Mouse (Mus musculus) kidney, postnatal 4 days (tissue): ENCODE results near the gene A230072I06Rik.

Source experiments
- DNase-seq, 2 experiments: peaks; one replicate each; pipeline ENCODE4 v3.0.0; 2021; ENCODE audit warnings: mixed read lengths in 2 of 2

The A230072I06Rik gene

DNA sequence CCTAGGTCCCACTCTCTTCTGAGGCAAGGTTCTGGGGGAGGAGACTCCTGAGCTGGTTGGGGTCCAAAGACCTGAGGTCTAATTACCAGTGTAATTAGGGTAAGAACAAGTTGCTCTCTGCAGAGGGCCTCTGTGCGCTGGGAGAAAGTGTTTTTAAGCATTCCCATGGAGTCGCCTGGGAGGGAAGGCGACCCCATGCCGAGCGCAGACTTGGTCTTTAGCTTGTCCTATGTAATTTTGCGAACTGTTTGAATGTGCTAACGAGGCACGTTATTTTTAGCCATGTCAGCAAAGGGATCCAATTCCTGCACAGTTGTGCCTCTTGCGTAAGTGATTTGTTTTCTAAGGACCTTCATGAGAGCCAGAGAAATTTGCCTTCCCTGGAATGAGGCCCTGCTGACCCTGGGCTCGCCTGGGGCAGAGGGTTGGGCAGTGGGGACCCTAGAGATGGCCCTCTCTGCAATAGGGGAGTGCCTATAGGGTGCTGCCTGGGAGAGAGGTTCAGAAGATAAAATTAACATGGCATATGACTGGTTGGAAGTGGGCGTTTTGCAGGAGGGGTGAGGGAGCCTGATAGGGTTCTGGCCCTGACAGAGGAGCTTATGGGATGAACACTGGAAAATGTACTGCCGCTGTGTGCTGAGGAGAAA is at the start of gene A230072I06Rik:
Gene A230072I06Rik, plus strand, starts transcription at position 157 of the 650 bp plus-strand sequence.
- no peak for DNase-seq

DNA sequence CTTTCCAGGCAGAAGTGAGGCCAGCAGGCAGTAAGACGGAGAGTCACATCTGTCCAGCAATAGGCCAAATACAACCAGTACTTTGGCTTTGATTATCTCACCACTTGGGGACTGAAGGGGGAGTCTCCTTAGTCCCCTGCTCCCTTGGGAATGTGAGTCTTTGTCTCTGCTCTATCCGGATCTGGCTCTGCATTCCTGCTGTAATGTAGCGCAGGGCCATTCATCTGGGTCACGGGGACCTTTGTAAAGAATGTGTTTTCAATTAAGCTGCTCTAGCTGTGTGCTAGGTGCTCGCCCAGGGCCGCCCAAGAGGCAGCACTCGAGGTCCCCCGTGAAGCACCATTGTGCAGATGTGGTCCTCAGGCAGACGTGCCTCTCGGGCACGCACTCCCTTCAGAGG is 44.6 kb upstream of the A230072I06Rik start:
- DNase-seq, result no peak

GRCm38 (mm10) chr8:12238775-12239174 is 39.8 kb upstream of the A230072I06Rik start:
- no peak for DNase-seq

- DNase-seq, result no peak
Observed at GRCm38 (mm10) chr8:12240143-12240542, 38.5 kb upstream of the A230072I06Rik start.

GRCm38 (mm10) chr8:12243746-12244145 is 34.9 kb upstream of the A230072I06Rik start:
- no peak for DNase-seq

DNA sequence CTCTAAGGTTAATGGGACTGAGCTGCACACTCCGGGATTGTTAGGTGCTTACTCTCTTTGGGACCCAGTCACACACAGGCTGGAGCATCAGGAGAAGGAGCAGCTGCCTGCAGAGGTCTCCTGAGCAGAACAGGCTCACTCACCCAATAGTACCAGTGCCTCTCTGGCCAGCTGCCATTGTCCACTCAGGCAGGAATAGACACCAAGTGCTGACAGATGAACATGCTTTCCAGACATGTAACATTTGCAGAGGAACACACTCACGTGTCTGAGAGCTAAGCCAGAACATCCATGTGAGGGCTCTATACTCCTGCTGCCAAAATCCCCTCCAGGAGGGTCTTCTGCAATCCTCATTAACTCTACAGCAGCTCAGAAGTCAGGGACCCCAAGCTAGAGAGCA is 18.7 kb upstream of the A230072I06Rik start:
- DNase-seq, result no peak

GRCm38 (mm10) chr8:12260476-12261029 is 18.1 kb upstream of the A230072I06Rik start:
- no peak for DNase-seq

DNA sequence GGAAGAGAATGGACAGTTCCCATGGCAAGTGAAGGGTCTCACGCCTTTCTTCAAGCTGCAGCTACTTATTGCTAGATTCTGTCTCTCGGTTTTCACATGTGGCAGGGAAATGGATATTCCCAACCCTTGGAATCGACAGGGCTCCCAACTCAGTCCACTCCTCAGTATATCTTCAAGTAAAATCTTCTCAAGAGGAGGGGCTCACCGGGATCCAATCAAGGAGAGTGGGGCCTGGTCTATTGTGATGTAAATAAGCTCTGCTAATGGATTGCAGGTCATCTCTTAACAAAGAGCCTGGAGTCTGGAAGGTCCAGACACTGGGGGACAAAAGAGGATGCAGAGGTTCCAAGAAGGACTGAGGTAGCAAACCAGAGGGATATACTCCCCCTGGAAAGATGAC is 17.1 kb upstream of the A230072I06Rik start:
- DNase-seq, result no peak

DNA sequence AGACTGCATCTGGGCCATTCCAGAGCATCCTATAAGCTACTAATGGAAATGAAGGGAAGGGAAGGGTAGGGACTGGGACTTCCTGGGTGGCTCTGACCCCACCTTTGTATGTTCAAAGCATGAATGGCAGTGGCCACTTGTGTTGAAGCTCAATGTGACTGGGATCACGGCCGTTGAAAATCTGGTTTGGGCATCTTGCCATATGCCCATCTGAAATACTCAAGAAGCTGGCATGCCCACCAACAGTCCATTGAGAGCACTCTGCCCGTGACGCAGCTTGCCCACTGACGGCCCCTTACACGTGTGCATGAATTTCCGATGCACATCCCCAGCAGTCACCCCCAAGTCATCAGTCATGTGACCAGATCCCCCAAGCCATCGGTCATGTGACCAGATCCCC is 13.6 kb upstream of the A230072I06Rik start:
- DNase-seq, result no peak

GRCm38 (mm10) chr8:12267863-12268262 is 10.8 kb upstream of the A230072I06Rik start:
- DNase-seq, result no peak

DNA sequence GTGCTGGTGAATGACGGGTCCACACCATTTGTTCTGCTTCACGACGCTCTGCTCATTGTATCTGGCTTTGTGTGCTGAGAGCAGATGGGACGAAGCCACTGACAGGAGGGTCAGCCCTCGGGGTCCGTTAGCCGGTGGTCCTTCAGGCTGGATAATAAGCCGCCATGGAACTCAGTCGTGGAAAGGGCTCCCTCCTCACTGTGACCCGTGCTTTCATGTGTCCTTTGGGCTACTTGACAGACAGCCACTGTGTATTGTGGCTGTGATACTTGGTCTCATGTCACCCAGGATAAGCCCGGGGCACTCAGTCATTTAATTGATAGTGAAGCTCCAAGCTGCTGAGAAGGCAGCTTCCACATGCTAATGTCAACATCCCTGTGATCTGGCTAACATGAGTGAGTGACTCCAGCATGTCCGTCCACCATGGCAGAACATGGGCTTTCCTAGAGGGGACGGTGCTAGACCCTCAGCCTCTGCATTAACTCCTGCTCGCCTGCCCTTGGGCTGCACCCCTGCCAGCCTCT is 10.3 kb upstream of the A230072I06Rik start:
- DNase-seq, result peak in 1 of 2 experiments; percentile 7

GRCm38 (mm10) chr8:12279482-12280192 is 1.0 kb downstream of the A230072I06Rik start:
- peak; percentile 21 to 42 for DNase-seq

GRCm38 (mm10) chr8:12282128-12282527 is 3.5 kb downstream of the A230072I06Rik start:
- DNase-seq, result no peak

DNA sequence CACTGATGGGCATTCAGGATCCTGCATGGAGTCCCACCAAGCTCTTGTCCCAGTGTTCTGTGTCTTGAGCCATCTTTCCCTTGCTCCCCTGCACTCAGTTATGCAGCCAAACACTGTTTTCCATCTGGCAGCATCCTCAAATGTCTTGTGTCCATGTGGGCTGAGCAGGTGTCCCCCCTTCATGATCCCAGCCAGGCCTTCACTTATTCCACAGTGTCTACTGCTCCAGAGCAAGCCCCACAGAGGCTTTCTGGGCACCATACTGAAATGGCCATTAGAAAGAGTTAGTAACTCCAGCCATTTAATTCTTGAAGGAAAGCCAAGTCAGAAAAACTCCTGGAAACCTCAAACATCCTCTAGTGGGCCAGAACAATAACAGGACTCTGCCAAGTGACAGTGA is 11.9 kb downstream of the A230072I06Rik start:
- DNase-seq, result no peak

GRCm38 (mm10) chr8:12298326-12298950 is 19.8 kb downstream of the A230072I06Rik start:
- no peak for DNase-seq

- DNase-seq, result no peak
Observed at GRCm38 (mm10) chr8:12301998-12302397, 23.4 kb downstream of the A230072I06Rik start.

- DNase-seq, result no peak
Observed at GRCm38 (mm10) chr8:12312975-12313734, 34.5 kb downstream of the A230072I06Rik start.

DNA sequence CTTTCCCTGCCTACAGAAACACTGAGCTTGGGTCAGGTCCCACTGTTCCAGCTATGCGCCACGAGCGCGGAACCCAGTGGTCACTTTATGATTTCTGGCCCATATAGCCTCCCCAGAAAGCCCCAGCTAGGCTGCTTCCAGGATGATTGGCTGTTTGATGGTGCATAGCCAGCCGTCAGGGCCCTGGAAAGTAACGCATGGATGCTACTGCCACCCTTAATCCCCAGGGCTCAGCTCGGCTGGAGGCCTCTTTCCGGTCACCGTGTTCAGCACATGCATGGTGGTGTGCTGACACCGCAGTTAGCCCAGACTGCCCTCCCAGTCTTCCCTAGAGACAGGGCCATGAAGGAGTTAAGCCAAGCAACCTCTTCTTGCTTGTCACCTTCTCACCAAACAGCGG is 35.6 kb downstream of the A230072I06Rik start:
- peak in 1 of 2 experiments; percentile 51 for DNase-seq

DNA sequence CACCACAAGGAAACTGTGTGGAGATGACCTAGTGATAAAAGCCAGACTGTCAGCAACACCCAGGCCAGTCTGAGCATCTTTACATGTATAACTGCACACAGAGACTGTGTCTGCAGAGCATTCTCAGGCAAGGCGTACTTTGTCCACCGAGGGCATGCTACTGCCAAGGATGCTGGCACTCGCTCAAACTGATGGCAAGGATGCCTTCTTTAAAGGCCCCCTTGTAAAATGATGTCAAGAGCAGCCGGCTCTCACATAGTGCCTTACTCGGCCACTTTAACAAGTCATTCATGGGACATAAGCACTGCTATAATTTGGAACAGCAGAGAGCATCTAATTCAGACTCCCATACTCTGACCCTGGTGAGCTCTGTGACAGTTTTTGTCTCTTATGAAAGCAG is 36.6 kb downstream of the A230072I06Rik start:
- DNase-seq, result no peak

GRCm38 (mm10) chr8:12319755-12320455 is 41.3 kb downstream of the A230072I06Rik start:
- peak in 1 of 2 experiments; percentile 35 for DNase-seq

- no peak for DNase-seq
Observed at GRCm38 (mm10) chr8:12322071-12322470, 43.5 kb downstream of the A230072I06Rik start.

- no peak for DNase-seq
Observed at GRCm38 (mm10) chr8:12323238-12323637, 44.6 kb downstream of the A230072I06Rik start.
